Mouse (Mus musculus) intestine, postnatal 0 days (tissue): ENCODE results near the gene Pcnt. TPM values are rescaled to one million over a fixed set of nuclear protein-coding genes. Genes with fewer than 3 reads are reported as not detected.

Experiments
- ATAC-seq: fragments of 200-750 bp; cut with Nextera tagmentation; 2 replicates; pipeline ENCODE4 v1.8.0; 2017; ENCODE audit warnings: mild to moderate bottlenecking, moderate TSS enrichment, moderate library complexity
- H3K27ac ChIP-seq: fragments of 300-500 bp; sonication (generic); 2 replicates; pipeline ENCODE4 v1.5.1; 2014; ENCODE audit warnings: mild to moderate bottlenecking, low read depth, low read length, moderate library complexity
- H3K27me3 ChIP-seq: fragments of 300-500 bp; sonication (generic); replicated peaks from 2 replicates; pipeline ENCODE4 v1.6.1; 2014; ENCODE audit warnings: low read length, mixed read lengths; ENCODE audit not compliant: control insufficient read depth, insufficient read depth
- H3K36me3 ChIP-seq: fragments of 300-500 bp; sonication (generic); 2 replicates; pipeline ENCODE4 v1.6.1; 2014; ENCODE audit warnings: mild to moderate bottlenecking, moderate library complexity; ENCODE audit not compliant: control insufficient read depth, insufficient read depth
- H3K4me1 ChIP-seq: fragments of 300-500 bp; sonication (generic); replicated peaks from 2 replicates; pipeline ENCODE4 v1.6.1; 2014; ENCODE audit warnings: antibody characterized with exemption, low read length, mixed read lengths; ENCODE audit not compliant: control insufficient read depth, insufficient read depth
- H3K4me2 ChIP-seq: fragments of 300-500 bp; sonication (generic); replicated peaks from 2 replicates; pipeline ENCODE4 v1.6.1; 2014; ENCODE audit warnings: low read depth, mild to moderate bottlenecking, moderate library complexity
- H3K4me3 ChIP-seq: fragments of 300-500 bp; sonication (generic); 2 replicates; pipeline ENCODE4 v1.5.1; 2014; ENCODE audit warnings: low read depth, low read length
- H3K9ac ChIP-seq: fragments of 300-500 bp; sonication (generic); 2 replicates; pipeline ENCODE4 v1.6.1; 2014; ENCODE audit warnings: mild to moderate bottlenecking, low read depth, low read length
- H3K9me3 ChIP-seq: fragments of 300-500 bp; sonication (generic); 2 replicates; pipeline ENCODE4 v1.6.1; 2016; ENCODE audit warnings: mixed run types; ENCODE audit not compliant: control insufficient read depth
- CTCF ChIP-seq: sonication (generic); IDR thresholded peaks from 2 replicates; pipeline ENCODE4 v1.5.1; 2016; ENCODE audit warnings: low read depth, mild to moderate bottlenecking, control low read depth, antibody characterized with exemption, moderate library complexity
- WGBS: fragments of 180-500 bp; shearing (Covaris S2); extraction: QIAGEN DNeasy Blood & Tissue Kit; methylation state at CpG from one replicate; pipeline ENCODE4 v1.1.7; 2014; 5-methylcytosine and 5-hydroxymethylcytosine counted together
- polyA plus RNA-seq: library from polyadenylated mRNA; unstranded; fragments of >200 nt; fragmentation: Nextera tagmentation; extraction: Ambion mirVana; gene quantifications from 2 replicates; pipeline ENCODE4 v1.2.1, GENCODE M21; 2015

Gene Pcnt
- polyA plus RNA-seq, 1 experiment from 2014 or later = 6.2 TPM

DNA sequence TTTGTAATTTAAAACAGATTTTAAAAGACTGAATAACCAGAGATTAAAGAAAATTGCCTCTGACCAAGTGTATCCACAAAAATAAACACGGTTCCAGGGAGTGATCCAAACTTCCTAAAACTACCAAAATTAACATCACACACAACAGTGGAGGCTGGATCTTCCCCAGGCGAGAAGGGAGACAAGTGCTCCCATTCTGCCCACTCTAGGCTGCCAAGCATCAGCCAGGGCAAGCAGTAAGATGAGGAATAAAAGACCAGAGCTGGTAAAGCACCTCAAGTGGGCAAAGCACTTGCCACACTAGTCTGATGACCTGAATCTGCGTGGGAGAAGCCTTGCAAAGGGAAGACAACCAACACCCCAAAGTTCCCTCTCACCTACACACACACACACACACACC is 70.8 kb downstream of the Pcnt start:
- no peaks in the 10 kb centered on the region for H3K9me3 ChIP-seq
- H3K27me3 ChIP-seq = no peaks in the 10 kb centered on the region
- no peaks in the 10 kb centered on the region for H3K4me1 ChIP-seq
- H3K9ac ChIP-seq = no peak overlapping the region
- no peak overlapping the region for H3K27ac ChIP-seq
- H3K4me2 ChIP-seq = no peak overlapping the region
- no peak for TF ChIP-seq CTCF
- no peak for ATAC-seq
- WGBS = 84% methylated on average over 3 of the region's 3 CpGs
- H3K4me3 ChIP-seq = no peak overlapping the region
- H3K36me3 ChIP-seq = peaks cover 71% of the 10 kb centered on the region

DNA sequence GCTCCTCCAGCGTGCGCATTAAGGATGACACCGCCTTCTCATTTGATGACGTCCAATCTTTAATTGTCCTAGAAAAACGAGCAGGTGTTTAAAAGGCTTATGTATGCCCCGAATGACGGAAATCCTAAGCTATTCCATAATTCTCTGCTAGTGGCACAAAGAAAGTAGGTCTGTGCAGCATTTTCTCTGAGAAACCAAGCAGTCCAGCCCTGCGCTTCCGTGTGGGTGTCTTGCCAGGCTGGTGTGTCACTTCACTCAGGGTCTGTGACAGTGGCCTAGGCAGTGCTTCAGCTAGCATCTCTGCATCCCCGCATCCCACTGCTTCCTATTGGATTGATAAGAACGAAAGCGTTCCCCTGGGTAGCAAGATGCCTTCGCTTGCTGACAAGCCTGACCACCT is 73.8 kb downstream of the Pcnt start:
- H3K36me3 ChIP-seq = peaks cover 71% of the 10 kb centered on the region
- 91% methylated on average over 13 of the region's 13 CpGs for WGBS
- ATAC-seq = no peak

DNA sequence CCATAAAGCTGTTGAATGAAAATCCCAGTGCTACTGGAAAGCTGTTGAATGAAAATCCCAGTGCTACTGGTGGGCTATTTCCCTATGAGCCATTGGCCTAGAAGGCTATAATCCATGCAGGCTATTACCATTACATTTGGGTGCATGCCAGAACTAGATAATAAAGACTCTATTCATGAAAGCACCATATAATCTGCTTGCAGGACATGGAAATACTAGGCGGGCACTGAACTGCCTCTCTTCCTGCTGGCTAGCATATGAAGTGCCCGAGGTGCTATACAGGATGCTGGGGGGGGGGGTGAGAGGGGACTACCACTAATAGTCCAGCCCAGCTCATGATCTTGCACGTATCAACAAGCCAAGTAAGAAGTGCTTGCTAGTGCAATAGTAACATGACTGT is 79.4 kb downstream of the Pcnt start:
- H3K9me3 ChIP-seq = no peaks in the 10 kb centered on the region
- H3K36me3 ChIP-seq = peaks cover 40% of the 10 kb centered on the region
- no peak overlapping the region for H3K27ac ChIP-seq
- H3K4me3 ChIP-seq = no peak overlapping the region
- H3K4me1 ChIP-seq = no peaks in the 10 kb centered on the region
- no peak overlapping the region for H3K9ac ChIP-seq
- no peak; the same call in 1 of the 2 replicates for ATAC-seq
- no peak overlapping the region for H3K4me2 ChIP-seq
- no peaks in the 10 kb centered on the region for H3K27me3 ChIP-seq
- WGBS = 53% methylated on average over 3 of the region's 3 CpGs
- TF ChIP-seq CTCF = no peak

More for the DNA sequence above, 73.8 kb downstream of the Pcnt start:
- Histone ChIP-seq H3K4me1 (no peaks in the 10 kb centered on the region), H3K4me3 (no peak overlapping the region), H3K27ac (no peak overlapping the region), H3K9ac (no peak overlapping the region), H3K4me2 (no peak overlapping the region), H3K27me3 (no peaks in the 10 kb centered on the region), H3K9me3 (no peaks in the 10 kb centered on the region)
- TF ChIP-seq CTCF = no peak

DNA sequence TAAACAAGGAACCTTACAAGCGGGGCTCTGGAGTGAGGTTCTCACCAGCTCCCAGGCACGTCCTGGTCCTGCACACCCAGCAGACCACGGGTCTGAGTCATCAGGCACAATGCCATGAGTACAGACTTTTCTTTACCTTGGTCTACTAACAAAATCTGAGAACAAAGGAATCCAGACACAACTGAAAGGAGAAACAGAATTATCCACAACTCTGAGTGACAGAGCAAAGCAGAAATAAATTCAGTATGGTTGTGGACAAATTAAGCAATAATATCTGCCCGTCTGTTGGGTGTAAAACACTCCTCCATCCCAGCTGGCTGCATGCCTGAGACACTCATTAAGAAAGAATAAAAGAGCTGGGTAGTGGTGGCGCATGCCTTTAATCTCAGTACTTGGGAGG is 84.1 kb downstream of the Pcnt start:
- Histone ChIP-seq H3K9ac (no peak overlapping the region), H3K4me2 (no peak overlapping the region), H3K27me3 (no peaks in the 10 kb centered on the region), H3K9me3 (no peaks in the 10 kb centered on the region), H3K27ac (no peak overlapping the region), H3K36me3 (peaks cover 46% of the 10 kb centered on the region), H3K4me3 (no peak overlapping the region), H3K4me1 (no peaks in the 10 kb centered on the region)
- 77% methylated on average over 5 of the region's 5 CpGs for WGBS
- no peak for TF ChIP-seq CTCF
- ATAC-seq = no peak

DNA sequence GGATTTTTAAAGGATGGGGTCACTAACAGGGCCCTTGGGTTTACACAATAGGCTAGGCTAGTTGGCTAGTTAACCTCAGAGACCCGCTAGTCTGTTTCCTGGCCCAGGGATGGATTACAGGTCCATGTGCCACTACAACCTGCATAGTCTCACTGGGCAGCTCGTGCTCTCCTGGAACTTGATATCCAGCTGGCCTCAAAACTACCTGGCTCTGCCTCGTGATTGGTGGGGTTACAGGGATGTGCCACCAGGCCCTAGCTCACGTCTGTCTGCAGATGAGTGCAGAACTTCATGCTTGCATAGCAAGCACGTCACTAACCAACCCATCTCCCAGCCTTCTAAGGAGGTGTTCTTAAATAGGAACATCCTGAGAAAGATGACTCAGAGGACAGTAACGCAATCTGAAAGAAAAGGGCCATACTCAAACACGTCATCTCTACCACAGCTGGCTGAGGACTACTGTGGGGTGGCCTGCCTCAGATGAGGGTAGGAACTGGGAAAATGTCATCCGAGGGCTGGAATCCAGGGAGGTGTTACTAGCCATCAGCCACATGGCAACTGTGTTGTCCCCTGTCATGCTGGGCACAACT is 85.2 kb downstream of the Pcnt start:
- no peak for ATAC-seq
- no peak for TF ChIP-seq CTCF
- H3K27ac ChIP-seq = no peak overlapping the region
- H3K36me3 ChIP-seq = peaks cover 53% of the 10 kb centered on the region
- no peaks in the 10 kb centered on the region for H3K9me3 ChIP-seq
- H3K27me3 ChIP-seq = no peaks in the 10 kb centered on the region
- H3K4me2 ChIP-seq = no peak overlapping the region
- no peaks in the 10 kb centered on the region for H3K4me1 ChIP-seq
- WGBS = 88% methylated on average over 8 of the region's 8 CpGs
- no peak overlapping the region for H3K9ac ChIP-seq
- H3K4me3 ChIP-seq = no peak overlapping the region

DNA sequence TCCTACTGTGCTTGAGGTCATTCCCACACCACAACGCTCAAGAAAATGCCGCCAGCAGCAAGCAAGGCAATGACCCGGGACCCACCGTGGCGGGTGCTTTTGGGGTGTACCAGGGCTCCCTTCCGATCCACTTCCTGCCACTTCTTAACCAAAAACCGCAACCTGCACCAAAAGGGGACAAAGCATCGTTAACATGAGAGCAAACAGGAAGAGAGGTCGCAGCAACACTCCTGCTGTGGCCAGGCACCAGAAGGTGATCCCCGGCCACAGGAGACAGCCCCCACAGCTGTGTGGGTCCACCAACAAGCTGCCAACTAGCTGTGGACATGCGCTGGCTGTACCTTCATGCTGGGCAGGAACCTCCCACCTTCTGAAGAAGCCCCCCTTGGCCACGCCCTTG is 87.6 kb downstream of the Pcnt start:
- Histone ChIP-seq H3K9me3 (no peaks in the 10 kb centered on the region), H3K9ac (no peak overlapping the region), H3K4me2 (no peak overlapping the region), H3K4me3 (no peak overlapping the region), H3K27me3 (no peaks in the 10 kb centered on the region), H3K36me3 (peaks cover 72% of the 10 kb centered on the region), H3K27ac (no peak overlapping the region), H3K4me1 (no peaks in the 10 kb centered on the region)
- ATAC-seq = no peak
- no peak for TF ChIP-seq CTCF
- WGBS = 92% methylated on average over 12 of the region's 12 CpGs

DNA sequence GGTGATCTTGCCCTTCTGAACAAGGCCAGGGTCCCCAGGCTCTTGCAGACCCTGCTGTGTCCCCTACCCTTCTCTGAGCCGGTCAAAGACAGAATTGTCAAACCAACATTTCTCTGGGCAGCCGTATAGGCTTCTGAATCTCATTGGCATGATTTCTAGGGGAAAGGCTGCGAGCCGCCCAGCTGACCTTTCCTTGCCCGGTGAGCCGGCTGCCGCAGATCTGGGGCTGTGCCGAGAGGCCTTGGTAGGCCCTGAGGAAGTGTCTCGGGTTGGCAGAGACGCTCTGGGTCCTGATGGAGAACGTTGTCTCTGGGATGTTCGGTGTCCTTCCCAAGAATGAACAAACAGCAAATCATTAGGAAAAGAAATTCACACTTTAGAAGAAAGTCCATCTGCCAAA is 88.6 kb downstream of the Pcnt start:
- ATAC-seq = no peak
- Histone ChIP-seq H3K9ac (no peak overlapping the region), H3K27ac (no peak overlapping the region), H3K4me1 (no peaks in the 10 kb centered on the region), H3K4me2 (no peak overlapping the region), H3K4me3 (no peak overlapping the region), H3K36me3 (peaks cover 77% of the 10 kb centered on the region), H3K9me3 (no peaks in the 10 kb centered on the region), H3K27me3 (no peaks in the 10 kb centered on the region)
- WGBS = 96% methylated on average over 12 of the region's 12 CpGs
- TF ChIP-seq CTCF = no peak
